Mouse (Mus musculus) cortical plate, adult 2 months (tissue): ENCODE measurements around the gene Lmx1a. TPM values are rescaled to one million over a fixed set of nuclear protein-coding genes. Genes with fewer than 3 reads are reported as not detected.

ENCODE experiments used
- H3K27ac ChIP-seq: fragments of 200-500 bp; 2 replicates; pipeline ENCODE4 v1.5.1; 2012; ENCODE audit warnings: low read length, control low read depth, inconsistent platforms; ENCODE audit not compliant: insufficient read depth
- H3K4me1 ChIP-seq: fragments of 200-500 bp; 2 replicates; pipeline ENCODE4 v1.6.1; 2011; ENCODE audit warnings: low read length; ENCODE audit not compliant: control insufficient read depth, insufficient read depth
- H3K4me3 ChIP-seq: fragments of 200-500 bp; 2 replicates; pipeline ENCODE4 v1.5.1; 2011; ENCODE audit warnings: mild to moderate bottlenecking, low read length, control low read depth; ENCODE audit not compliant: insufficient read depth
- CTCF ChIP-seq: fragments of 200-500 bp; IDR thresholded peaks from 2 replicates; pipeline ENCODE4 v1.5.1; 2011; ENCODE audit warnings: mild to moderate bottlenecking, control low read depth, low read length; ENCODE audit not compliant: insufficient read depth; ENCODE audit errors: extremely low read depth
- POLR2A ChIP-seq: fragments of 200-500 bp; IDR thresholded peaks from 2 replicates; pipeline ENCODE4 v1.6.1; 2011; ENCODE audit warnings: mild to moderate bottlenecking, low read length, control low read depth; ENCODE audit not compliant: insufficient read depth; ENCODE audit errors: extremely low read depth
- polyA plus RNA-seq: library from polyadenylated mRNA; depleted of rRNA; stranded (reverse); fragments of >200 nt; gene quantifications from 2 replicates; pipeline ENCODE4 v1.2.3, GENCODE M21; 2012; rRNA removed

Gene Lmx1a
- polyA plus RNA-seq, 1 experiment = 0.02 TPM

- Histone ChIP-seq H3K4me1 (no peaks in the 10 kb centered on the region), H3K27ac (no peak overlapping the region), H3K4me3 (no peak overlapping the region)
- no peak for TF ChIP-seq POLR2A
- no peak for TF ChIP-seq CTCF
Measured at GRCm38 (mm10) chr1:167872028-167872427, 183.0 kb downstream of the Lmx1a start.

GRCm38 (mm10) chr1:167874099-167874498 lies 185.1 kb downstream of the Lmx1a start:
- H3K27ac ChIP-seq = no peak overlapping the region

GRCm38 (mm10) chr1:167877931-167878330 lies 188.9 kb downstream of the Lmx1a start:
- TF ChIP-seq POLR2A (no peak), CTCF (no peak)

More at GRCm38 (mm10) chr1:167874099-167874498, 185.1 kb downstream of the Lmx1a start:
- H3K4me1 ChIP-seq = no peaks in the 10 kb centered on the region
- H3K4me3 ChIP-seq = no peak overlapping the region
- no peak for TF ChIP-seq POLR2A
- TF ChIP-seq CTCF = no peak

GRCm38 (mm10) chr1:167878354-167878753 lies 189.3 kb downstream of the Lmx1a start:
- TF ChIP-seq CTCF (no peak), POLR2A (no peak)
- Histone ChIP-seq H3K27ac (no peak overlapping the region), H3K4me1 (no peaks in the 10 kb centered on the region), H3K4me3 (no peak overlapping the region)

More at GRCm38 (mm10) chr1:167877931-167878330, 188.9 kb downstream of the Lmx1a start:
- H3K27ac ChIP-seq = no peak overlapping the region
- H3K4me3 ChIP-seq = no peak overlapping the region
- H3K4me1 ChIP-seq = no peaks in the 10 kb centered on the region

GRCm38 (mm10) chr1:167885776-167886175 lies 196.7 kb downstream of the Lmx1a start:
- H3K4me1 ChIP-seq = no peaks in the 10 kb centered on the region
- no peak overlapping the region for H3K27ac ChIP-seq
- no peak overlapping the region for H3K4me3 ChIP-seq
- TF ChIP-seq CTCF (no peak), POLR2A (no peak)

- no peak for TF ChIP-seq POLR2A
- no peak for TF ChIP-seq CTCF
- Histone ChIP-seq H3K4me1 (no peaks in the 10 kb centered on the region), H3K4me3 (no peak overlapping the region), H3K27ac (no peak overlapping the region)
Measured at GRCm38 (mm10) chr1:167888120-167888519, 199.1 kb downstream of the Lmx1a start.

GRCm38 (mm10) chr1:167888816-167889215 lies 199.8 kb downstream of the Lmx1a start:
- H3K4me3 ChIP-seq = no peak overlapping the region
- H3K27ac ChIP-seq = no peak overlapping the region
- TF ChIP-seq POLR2A (no peak), CTCF (no peak)
- no peaks in the 10 kb centered on the region for H3K4me1 ChIP-seq

- TF ChIP-seq CTCF (peak; percentile 62), POLR2A (no peak)
- no peaks in the 10 kb centered on the region for H3K4me1 ChIP-seq
- no peak overlapping the region for H3K4me3 ChIP-seq
- H3K27ac ChIP-seq = no peak overlapping the region
Measured at GRCm38 (mm10) chr1:167896234-167896633, 207.2 kb downstream of the Lmx1a start.

Other genes starting within 250 kb of the Lmx1a start
- gene Lrrc52, start 222.5 kb upstream of the Lmx1a start, polyA plus RNA-seq = not detected in 2 replicates
- 1.7 and 12.9 TPM in 2 replicates for gene Rxrg, start 90.9 kb upstream of the Lmx1a start, polyA plus RNA-seq